Mouse (Mus musculus): ENCODE measurements around the gene Tnni2. TPM values are rescaled to one million over a fixed set of nuclear protein-coding genes. Genes with fewer than 3 reads are reported as not detected.

Gene Tnni2
- polyA plus RNA-seq, 1 experiment from 2014 or later: 136 TPM

DNA sequence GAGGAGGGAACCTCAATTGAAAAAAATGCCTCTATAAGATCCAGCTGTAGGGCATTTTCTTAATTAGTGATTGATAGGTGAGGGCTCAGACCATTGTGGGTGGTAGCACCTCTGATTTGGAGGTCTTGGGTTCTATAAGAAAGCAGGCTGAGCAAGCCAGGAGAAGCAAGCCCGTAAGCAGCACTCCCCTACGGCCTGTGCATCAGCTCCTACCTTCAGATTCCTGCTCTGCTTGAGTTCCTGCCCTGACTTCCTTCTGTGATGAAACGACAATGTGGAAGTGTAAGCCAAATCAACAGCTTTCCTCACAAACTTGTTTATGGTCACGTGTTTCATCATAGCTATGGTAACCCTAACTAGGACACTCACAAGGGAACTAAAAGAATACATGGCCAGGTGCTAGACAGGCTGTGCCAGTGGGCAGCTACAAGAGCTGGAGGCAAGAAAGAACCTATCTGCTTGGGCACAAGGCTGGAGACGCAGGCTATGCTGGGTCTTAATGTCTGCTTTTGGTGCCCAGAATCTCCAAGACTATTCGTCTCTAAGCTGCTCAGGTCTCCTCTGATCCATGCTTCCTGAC, 7.5 kb downstream of the Tnni2 start:
- Histone ChIP-seq H3K27ac (no peak overlapping the region), H3K4me3 (no peak overlapping the region), H3K4me1 (no peaks in the 10 kb centered on the region), H3K27me3 (no peaks in the 10 kb centered on the region), H3K36me3 (no peaks in the 10 kb centered on the region), H3K9ac (no peak overlapping the region), H3K9me3 (no peaks in the 10 kb centered on the region), H3K4me2 (no peak overlapping the region)
- ATAC-seq (ENCODE audit: insufficient number of reproducible peaks, low FRiP score, low TSS enrichment, low read depth): no peak
- WGBS: 71% methylated on average over 6 of the region's 6 CpGs

DNA sequence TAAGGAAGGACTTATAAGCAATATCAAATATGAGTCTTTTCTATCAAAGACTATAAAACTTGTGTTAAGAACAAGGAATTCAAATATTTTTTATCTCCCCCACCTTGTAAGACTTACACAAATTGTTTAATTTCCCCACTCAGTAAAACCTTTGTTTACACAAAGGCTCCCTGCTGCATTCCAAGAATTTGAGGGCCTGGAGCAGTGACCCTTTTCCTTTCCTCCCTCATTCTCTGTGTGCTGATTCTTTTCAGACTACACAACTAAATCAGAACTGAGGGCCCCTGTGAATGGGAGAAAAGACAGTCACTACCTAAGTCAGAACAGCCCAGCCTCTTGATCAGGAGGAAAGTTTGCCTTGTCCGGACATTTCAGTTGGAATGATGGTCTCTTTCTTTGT, 13.1 kb downstream of the Tnni2 start:
- no peaks in the 10 kb centered on the region for H3K27me3 ChIP-seq
- H3K4me2 ChIP-seq: no peak overlapping the region
- 69% methylated on average over 1 of the region's 1 CpGs for WGBS
- H3K36me3 ChIP-seq: no peaks in the 10 kb centered on the region
- no peaks in the 10 kb centered on the region for H3K9me3 ChIP-seq
- ATAC-seq (ENCODE audit: insufficient number of reproducible peaks, low FRiP score, low TSS enrichment, low read depth): no peak
- peak overlapping the region; percentile 81 for H3K27ac ChIP-seq
- H3K9ac ChIP-seq: no peak overlapping the region
- H3K4me3 ChIP-seq: no peak overlapping the region
- peaks cover 40% of the 10 kb centered on the region for H3K4me1 ChIP-seq

DNA sequence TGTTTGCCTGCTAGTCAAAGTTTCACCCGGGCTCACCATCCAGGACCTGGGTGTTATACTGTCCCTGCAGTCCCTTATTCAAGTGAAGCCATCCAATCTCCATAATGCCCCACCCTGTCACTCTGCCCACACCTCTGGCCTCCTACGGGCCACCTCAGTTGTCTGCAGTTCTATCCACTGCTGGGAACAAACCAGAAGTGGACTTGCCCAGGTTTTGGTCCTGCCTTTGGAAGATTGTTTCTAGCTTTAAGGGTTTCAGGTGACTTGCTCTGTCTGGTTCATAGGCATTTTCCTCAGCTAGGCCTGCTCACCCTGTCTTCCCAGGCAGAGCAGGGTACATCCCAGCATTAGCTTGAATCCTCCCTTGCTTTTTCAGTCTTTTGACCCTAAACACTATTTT, 13.6 kb downstream of the Tnni2 start:
- Histone ChIP-seq H3K9ac (no peak overlapping the region), H3K36me3 (no peaks in the 10 kb centered on the region), H3K27me3 (no peaks in the 10 kb centered on the region), H3K4me3 (no peak overlapping the region), H3K4me1 (peaks cover 40% of the 10 kb centered on the region), H3K27ac (peak overlapping the region; percentile 81), H3K4me2 (no peak overlapping the region), H3K9me3 (no peaks in the 10 kb centered on the region)
- WGBS: 57% methylated on average over 2 of the region's 2 CpGs
- ATAC-seq (ENCODE audit: insufficient number of reproducible peaks, low FRiP score, low TSS enrichment, low read depth): no peak

DNA sequence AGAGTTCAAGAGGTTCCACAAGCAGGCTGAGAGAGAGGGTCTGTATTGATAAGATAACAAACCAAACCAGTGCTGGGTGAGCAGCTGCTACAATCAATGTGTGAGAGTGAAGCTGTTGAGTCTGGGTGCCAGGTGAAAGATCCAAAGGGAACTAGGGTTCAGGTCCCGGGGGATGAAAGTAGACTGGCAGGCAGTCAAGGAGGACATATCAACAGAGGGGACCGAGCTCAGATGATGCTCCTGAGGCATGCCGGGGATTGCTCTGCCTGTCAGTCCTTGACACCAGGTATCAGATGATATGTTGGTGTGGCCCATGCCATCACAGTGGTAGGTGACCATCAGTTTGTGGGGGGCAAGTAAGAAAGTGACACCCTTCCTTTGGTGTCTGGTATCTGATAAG, 15.2 kb downstream of the Tnni2 start:
- H3K27ac ChIP-seq: peak overlapping the region; percentile 89
- no peaks in the 10 kb centered on the region for H3K27me3 ChIP-seq
- peaks cover 40% of the 10 kb centered on the region for H3K4me1 ChIP-seq
- no peak overlapping the region for H3K4me3 ChIP-seq
- H3K36me3 ChIP-seq: no peaks in the 10 kb centered on the region
- ATAC-seq (ENCODE audit: insufficient number of reproducible peaks, low FRiP score, low TSS enrichment, low read depth): no peak
- no peak overlapping the region for H3K9ac ChIP-seq
- WGBS: 82% methylated on average over 3 of the region's 3 CpGs
- no peaks in the 10 kb centered on the region for H3K9me3 ChIP-seq
- H3K4me2 ChIP-seq: no peak overlapping the region

DNA sequence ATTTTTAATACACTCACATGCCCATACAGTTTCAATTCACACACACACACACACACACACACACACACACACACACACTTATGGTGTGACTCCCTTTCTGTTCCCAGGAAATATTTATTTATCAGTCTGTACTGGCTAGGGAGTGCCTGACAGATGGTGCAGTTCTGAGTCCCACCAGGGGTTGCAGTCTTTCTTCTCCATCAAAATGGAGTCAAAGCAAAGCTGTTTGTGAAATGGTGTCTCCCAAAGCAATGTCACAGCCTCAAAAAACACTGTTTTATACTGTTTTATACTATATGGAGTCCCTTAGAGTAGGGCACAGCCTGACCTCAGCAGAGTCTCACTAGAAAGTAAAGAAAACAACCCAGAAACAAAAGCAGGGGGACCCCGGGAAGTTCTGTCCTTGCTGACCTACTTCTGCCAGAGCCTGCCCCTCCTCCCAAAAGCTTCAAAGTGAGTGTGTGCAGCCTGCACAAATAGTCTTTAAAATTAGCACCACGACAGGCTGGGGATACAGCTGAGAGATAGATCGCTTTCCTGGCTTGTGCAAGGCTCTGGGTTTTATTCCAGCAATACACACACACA, 15.7 kb downstream of the Tnni2 start:
- Histone ChIP-seq H3K4me1 (peaks cover 40% of the 10 kb centered on the region), H3K36me3 (no peaks in the 10 kb centered on the region), H3K4me2 (no peak overlapping the region), H3K4me3 (no peak overlapping the region), H3K27ac (peak overlapping the region; percentile 89), H3K9ac (no peak overlapping the region), H3K27me3 (no peaks in the 10 kb centered on the region), H3K9me3 (no peaks in the 10 kb centered on the region)
- peak; percentile 22; the same call in 1 of the 2 replicates for ATAC-seq (ENCODE audit: insufficient number of reproducible peaks, low FRiP score, low TSS enrichment, low read depth)
- WGBS: 10% methylated on average over 3 of the region's 3 CpGs

DNA sequence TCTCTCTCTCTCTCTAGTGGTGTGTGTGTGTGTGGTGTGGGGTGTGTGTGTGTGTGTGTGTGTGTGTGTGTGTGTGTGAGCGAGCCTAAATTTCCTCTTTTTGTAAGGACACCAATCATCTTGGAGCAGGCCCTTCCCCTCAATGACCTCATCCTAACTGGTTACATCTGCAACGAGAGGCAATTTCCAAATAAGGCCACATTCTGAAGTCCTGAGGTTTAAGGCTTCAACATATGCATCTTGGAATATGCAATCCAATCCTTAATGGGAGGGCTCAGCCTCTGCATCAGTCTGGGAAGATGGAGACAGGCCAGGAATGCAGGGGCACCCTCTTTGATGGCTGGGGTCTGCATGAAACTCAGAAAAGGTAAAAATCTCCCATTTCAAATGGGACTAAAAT, 16.4 kb downstream of the Tnni2 start:
- no peak overlapping the region for H3K4me3 ChIP-seq
- H3K36me3 ChIP-seq: no peaks in the 10 kb centered on the region
- H3K27ac ChIP-seq: peak overlapping the region; percentile 89
- WGBS: 17% methylated on average over 2 of the region's 2 CpGs
- ATAC-seq (ENCODE audit: insufficient number of reproducible peaks, low FRiP score, low TSS enrichment, low read depth): peak; percentile 49; the same call in 1 of the 2 replicates
- no peaks in the 10 kb centered on the region for H3K9me3 ChIP-seq
- H3K4me1 ChIP-seq: peaks cover 40% of the 10 kb centered on the region
- no peak overlapping the region for H3K4me2 ChIP-seq
- no peak overlapping the region for H3K9ac ChIP-seq
- no peaks in the 10 kb centered on the region for H3K27me3 ChIP-seq

DNA sequence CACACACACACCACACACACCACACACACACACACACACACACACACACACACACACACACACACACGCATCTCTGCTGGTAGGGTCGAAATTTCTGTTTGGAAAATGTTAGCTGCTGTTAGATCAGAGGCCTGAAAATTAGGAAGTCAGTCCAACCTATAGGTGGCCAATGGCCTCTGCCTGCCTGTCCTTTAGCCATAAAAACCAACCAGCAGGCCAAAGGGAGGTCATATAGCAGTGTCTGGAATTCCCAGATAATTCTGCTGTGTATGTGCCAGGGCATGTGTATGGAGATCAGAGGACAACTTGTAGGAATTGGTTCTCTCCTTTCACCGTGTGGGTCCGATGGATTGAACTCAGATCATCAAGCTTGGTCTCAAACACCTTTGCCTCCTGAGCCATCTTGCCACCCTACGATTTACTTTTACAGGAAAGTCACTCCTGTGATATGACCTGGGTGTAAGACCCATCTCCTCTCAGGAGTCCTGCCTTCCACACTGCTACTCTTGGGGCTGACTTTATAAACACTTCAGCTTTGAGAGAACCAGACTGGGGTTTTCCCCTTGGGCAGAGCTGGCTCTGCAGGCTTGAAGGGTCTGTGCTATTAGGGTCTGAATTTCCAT, 17.2 kb downstream of the Tnni2 start:
- H3K27ac ChIP-seq: peak overlapping the region; percentile 89
- H3K27me3 ChIP-seq: no peaks in the 10 kb centered on the region
- no peaks in the 10 kb centered on the region for H3K36me3 ChIP-seq
- H3K4me2 ChIP-seq: no peak overlapping the region
- H3K9me3 ChIP-seq: no peaks in the 10 kb centered on the region
- no peak overlapping the region for H3K9ac ChIP-seq
- ATAC-seq (ENCODE audit: insufficient number of reproducible peaks, low FRiP score, low TSS enrichment, low read depth): no peak
- WGBS: 68% methylated on average over 5 of the region's 5 CpGs
- peaks cover 40% of the 10 kb centered on the region for H3K4me1 ChIP-seq
- no peak overlapping the region for H3K4me3 ChIP-seq

DNA sequence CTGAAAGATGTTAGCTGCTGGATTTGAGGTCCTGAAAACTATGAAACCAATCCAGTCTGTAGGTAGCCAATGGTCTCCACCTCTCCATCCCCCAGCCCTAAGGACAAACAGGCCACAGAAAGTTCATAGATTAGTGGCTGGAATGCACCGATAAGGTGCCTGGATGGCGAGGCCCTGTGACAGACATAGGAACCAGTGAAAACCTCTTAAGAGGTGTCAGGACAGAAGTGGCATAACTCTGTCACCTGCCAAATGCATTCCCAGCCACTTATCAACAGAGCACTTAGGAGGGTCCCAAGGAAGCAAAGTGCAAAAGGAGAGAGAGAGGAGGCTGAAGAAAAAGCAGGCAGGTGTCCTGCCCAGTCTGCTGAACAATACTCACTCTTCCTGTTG, 17.7 kb downstream of the Tnni2 start:
- H3K4me1 ChIP-seq: peaks cover 40% of the 10 kb centered on the region
- no peak overlapping the region for H3K4me3 ChIP-seq
- no peak for ATAC-seq (ENCODE audit: insufficient number of reproducible peaks, low FRiP score, low TSS enrichment, low read depth)
- peak overlapping the region; percentile 89 for H3K27ac ChIP-seq
- 73% methylated on average over 2 of the region's 2 CpGs for WGBS
- no peak overlapping the region for H3K4me2 ChIP-seq
- no peaks in the 10 kb centered on the region for H3K9me3 ChIP-seq
- no peaks in the 10 kb centered on the region for H3K27me3 ChIP-seq
- H3K9ac ChIP-seq: no peak overlapping the region
- no peaks in the 10 kb centered on the region for H3K36me3 ChIP-seq

DNA sequence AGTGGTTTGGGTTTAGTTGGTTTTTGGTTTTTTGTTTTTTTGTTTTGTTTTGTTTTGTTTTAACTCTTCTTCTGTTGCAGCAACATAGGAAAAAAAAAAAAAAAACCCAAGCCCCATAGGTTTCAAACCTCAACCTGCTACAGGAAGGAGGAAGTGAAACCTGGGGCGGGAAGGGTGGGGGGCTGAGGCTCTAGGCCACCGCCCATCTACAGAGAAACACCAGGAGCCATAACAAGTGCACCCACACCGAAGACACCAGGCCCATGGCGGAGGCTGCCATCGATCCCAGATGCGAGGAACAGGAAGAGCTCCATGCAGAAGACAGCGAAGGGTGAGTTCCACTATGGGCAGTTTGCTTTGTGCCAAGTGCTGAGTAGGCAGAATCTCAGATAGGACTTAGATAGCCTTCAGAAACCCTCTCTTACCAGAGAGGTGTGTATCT, 19.0 kb downstream of the Tnni2 start, which contains the start of gene Lsp1:
TSS of gene Lsp1 (plus strand) at position 174 of the 442 bp plus-strand sequence.
- WGBS: 94% methylated on average over 7 of the region's 7 CpGs
- Histone ChIP-seq H3K27me3 (no peaks in the 10 kb centered on the region), H3K27ac (peak within 1 kb of the TSS; percentile 89; the same call in 1 of the 2 replicates)

DNA sequence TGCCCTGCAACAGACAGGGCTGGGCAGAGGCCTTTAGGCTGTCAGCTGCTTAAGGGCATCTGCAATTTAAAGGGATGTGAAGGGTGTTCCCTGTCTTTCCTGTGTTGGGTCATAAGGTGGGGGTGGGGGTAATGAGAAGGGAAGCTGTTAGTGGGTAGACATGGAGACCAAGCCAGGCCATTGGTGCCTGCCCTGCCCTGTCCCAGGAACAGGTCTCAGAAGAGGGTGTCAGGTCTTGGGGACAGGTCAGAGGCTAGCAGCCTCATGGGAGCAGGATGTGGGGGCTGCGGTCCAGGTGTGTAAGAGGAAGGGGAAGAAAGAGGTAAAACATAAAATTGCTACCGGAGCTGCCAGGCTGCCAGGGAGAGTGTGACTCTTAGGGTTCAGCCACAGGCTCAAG, 19.8 kb downstream of the Tnni2 start:
- ATAC-seq (ENCODE audit: insufficient number of reproducible peaks, low FRiP score, low TSS enrichment, low read depth): no peak
- Histone ChIP-seq H3K4me2 (no peak overlapping the region), H3K4me1 (peaks cover 32% of the 10 kb centered on the region), H3K9me3 (no peaks in the 10 kb centered on the region), H3K4me3 (no peak overlapping the region), H3K27ac (peak overlapping the region; percentile 0; the same call in 1 of the 2 replicates), H3K36me3 (no peaks in the 10 kb centered on the region), H3K9ac (no peak overlapping the region), H3K27me3 (no peaks in the 10 kb centered on the region)
- 83% methylated on average over 2 of the region's 2 CpGs for WGBS

More for the DNA sequence above, 19.0 kb downstream of the Tnni2 start, which contains the start of gene Lsp1:
- Histone ChIP-seq H3K36me3 (no peaks in the 10 kb centered on the region), H3K9me3 (no peaks in the 10 kb centered on the region), H3K4me1 (peaks cover 31% of the 10 kb centered on the region), H3K4me3 (no peak within 1 kb of the TSS), H3K9ac (no peak within 1 kb of the TSS), H3K4me2 (no peak within 1 kb of the TSS)
- ATAC-seq (ENCODE audit: insufficient number of reproducible peaks, low FRiP score, low TSS enrichment, low read depth): no peak

DNA sequence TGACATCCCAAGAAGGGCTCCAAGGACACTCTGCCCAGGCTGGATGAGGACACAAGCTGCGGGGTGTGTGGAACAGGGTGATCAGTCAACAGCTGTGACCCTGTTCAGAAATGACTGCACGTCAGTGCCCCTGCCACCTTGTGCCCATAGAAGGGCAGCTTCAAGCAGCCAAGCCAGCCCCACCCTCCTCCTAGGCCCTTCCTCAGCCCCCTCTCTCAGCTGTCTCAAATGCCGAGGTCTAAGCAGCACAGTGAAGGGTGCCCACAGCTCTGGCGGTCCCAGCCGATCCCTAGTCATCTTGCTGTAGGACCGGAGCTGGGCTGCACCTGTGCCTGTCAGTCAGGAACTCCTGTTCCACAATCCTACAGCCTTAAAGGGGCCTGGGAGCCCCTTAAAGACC, 20.6 kb downstream of the Tnni2 start:
- Histone ChIP-seq H3K9me3 (no peaks in the 10 kb centered on the region), H3K9ac (no peak overlapping the region), H3K4me2 (no peak overlapping the region), H3K36me3 (no peaks in the 10 kb centered on the region), H3K27me3 (no peaks in the 10 kb centered on the region), H3K4me3 (no peak overlapping the region), H3K27ac (peak overlapping the region; percentile 59; the same call in 1 of the 2 replicates), H3K4me1 (peaks cover 25% of the 10 kb centered on the region)
- WGBS: 76% methylated on average over 6 of the region's 6 CpGs
- ATAC-seq (ENCODE audit: insufficient number of reproducible peaks, low FRiP score, low TSS enrichment, low read depth): peak; percentile 50

DNA sequence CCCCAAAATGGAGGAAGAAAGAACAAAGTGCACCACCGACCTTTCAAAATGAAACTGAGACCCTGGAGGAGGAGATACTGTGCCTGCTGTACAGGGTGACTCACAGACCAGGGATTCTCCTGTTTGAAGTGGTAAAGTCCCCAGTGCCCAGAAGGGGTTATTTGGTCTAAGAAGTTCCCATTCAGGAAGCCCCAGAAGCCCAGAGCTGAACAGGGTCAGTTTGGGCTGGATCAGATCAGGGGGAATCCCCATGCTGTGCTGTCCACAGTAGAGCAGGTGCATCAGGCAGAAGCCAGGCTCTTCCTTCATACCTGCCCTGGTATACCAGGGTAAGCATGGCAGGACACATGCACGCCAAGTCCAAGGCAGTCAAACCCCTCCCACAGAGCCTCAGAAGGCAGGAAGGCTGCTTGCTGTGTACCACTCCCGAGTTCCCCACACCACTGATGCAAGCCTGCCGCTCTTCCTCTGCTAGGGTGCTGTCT, 21.0 kb downstream of the Tnni2 start:
- no peak overlapping the region for H3K4me2 ChIP-seq
- ATAC-seq (ENCODE audit: insufficient number of reproducible peaks, low FRiP score, low TSS enrichment, low read depth): 0 out of 2 replicates have a peak, but pooled peaks have one; percentile 5
- no peaks in the 10 kb centered on the region for H3K27me3 ChIP-seq
- no peak overlapping the region for H3K4me3 ChIP-seq
- H3K36me3 ChIP-seq: no peaks in the 10 kb centered on the region
- H3K9me3 ChIP-seq: no peaks in the 10 kb centered on the region
- H3K4me1 ChIP-seq: peaks cover 20% of the 10 kb centered on the region
- no peak overlapping the region for H3K9ac ChIP-seq
- WGBS: 64% methylated on average over 4 of the region's 4 CpGs
- peak overlapping the region; percentile 57 for H3K27ac ChIP-seq
